Mouse (Mus musculus) hindbrain, embryonic 14.5 days (tissue): ENCODE measurements around the gene Fahd1. TPM values are rescaled to one million over a fixed set of nuclear protein-coding genes. Genes with fewer than 3 reads are reported as not detected.
A peak's percentile ranks its signal among the peaks of the same experiment; 100 is the strongest.

Source experiments
- ATAC-seq: fragments of 200-750 bp; cut with Nextera tagmentation; 2 replicates; pipeline ENCODE4 v1.8.0; 2017; ENCODE audit warnings: moderate number of reproducible peaks, mild to moderate bottlenecking, moderate TSS enrichment, moderate library complexity; ENCODE audit not compliant: low FRiP score
- DNase-seq: peaks from one replicate; pipeline ENCODE4 v3.0.0-alpha.2; 2015; ENCODE audit warnings: low spot score
- H3K27ac ChIP-seq: fragments of 300-500 bp; sonication (generic); 2 replicates; pipeline ENCODE4 v1.5.1; 2014; ENCODE audit warnings: mild to moderate bottlenecking, moderate library complexity
- H3K27me3 ChIP-seq: fragments of 300-500 bp; sonication (generic); 2 replicates; pipeline ENCODE4 v1.6.1; 2014; ENCODE audit warnings: mild to moderate bottlenecking, low read length, mixed read lengths; ENCODE audit not compliant: control insufficient read depth, insufficient read depth
- H3K36me3 ChIP-seq: fragments of 300-500 bp; sonication (generic); replicated peaks from 2 replicates; pipeline ENCODE4 v1.6.1; 2014; ENCODE audit not compliant: control insufficient read depth, insufficient read depth
- H3K4me1 ChIP-seq: fragments of 300-500 bp; sonication (generic); replicated peaks from 2 replicates; pipeline ENCODE4 v1.6.1; 2014; ENCODE audit warnings: antibody characterized with exemption, low read length, mixed read lengths; ENCODE audit not compliant: control insufficient read depth, insufficient read depth
- H3K4me2 ChIP-seq: fragments of 300-500 bp; sonication (generic); replicated peaks from 2 replicates; pipeline ENCODE4 v1.6.1; 2014; ENCODE audit warnings: mild to moderate bottlenecking, moderate library complexity
- H3K4me3 ChIP-seq: fragments of 300-500 bp; sonication (generic); replicated peaks from 2 replicates; pipeline ENCODE4 v1.5.1; 2014; ENCODE audit warnings: mild to moderate bottlenecking, low read length
- H3K9ac ChIP-seq: fragments of 300-500 bp; sonication (generic); 2 replicates; pipeline ENCODE4 v1.6.1; 2014
- H3K9me3 ChIP-seq: fragments of 300-500 bp; sonication (generic); 2 replicates; pipeline ENCODE4 v1.6.1; 2016; ENCODE audit warnings: low read length; ENCODE audit not compliant: control insufficient read depth
- WGBS: fragments of 180-500 bp; shearing (Covaris S2); extraction: QIAGEN DNeasy Blood & Tissue Kit; methylation state at CpG from one replicate; pipeline ENCODE4 v1.1.7; 2014; 5-methylcytosine and 5-hydroxymethylcytosine counted together
- polyA plus RNA-seq: library from polyadenylated mRNA; unstranded; fragments of >200 nt; fragmentation: Nextera tagmentation; extraction: Ambion mirVana; gene quantifications from 2 replicates; pipeline ENCODE4 v1.2.1, GENCODE M21; 2014

Gene Fahd1
- polyA plus RNA-seq, 1 experiment from 2014 or later = 23.3 TPM

DNA sequence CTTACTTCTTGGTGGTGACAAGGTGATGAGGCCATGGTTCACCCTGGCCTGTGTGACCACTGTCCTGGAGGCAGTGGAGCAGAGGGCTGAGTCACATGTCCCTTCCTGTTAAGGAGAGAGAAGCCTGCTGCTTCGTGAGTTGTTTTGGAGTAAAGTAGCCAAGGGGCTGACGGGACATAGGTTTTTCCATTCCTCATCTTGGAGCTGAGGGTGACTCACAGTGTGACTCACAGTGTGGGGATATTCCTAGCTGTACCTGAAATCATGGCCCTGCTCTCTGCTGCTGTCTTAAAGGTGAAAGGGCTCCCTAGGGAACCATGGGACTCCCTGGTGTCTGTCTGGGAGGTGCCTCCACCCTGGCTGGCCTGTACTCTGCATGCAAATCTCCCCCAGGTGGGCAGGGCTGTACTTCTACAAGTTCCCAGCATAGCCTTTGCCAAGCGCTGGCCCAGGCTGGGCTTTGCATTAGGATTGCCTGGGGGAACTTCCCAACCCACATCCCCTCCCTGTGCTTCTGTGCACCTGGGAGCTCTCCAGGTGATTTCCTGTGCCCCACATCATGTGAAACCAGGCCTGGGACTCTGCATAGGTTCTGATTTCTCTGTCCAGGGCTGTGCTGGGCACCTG is 5.8 kb upstream of the Fahd1 start:
- H3K4me2 ChIP-seq = no peak overlapping the region
- DNase-seq (no peak), ATAC-seq (no peak)
- 83% methylated on average over 3 of the region's 3 CpGs for WGBS
- no peaks in the 10 kb centered on the region for H3K27me3 ChIP-seq
- peaks cover 43% of the 10 kb centered on the region for H3K36me3 ChIP-seq
- H3K9ac ChIP-seq = no peak overlapping the region
- no peaks in the 10 kb centered on the region for H3K9me3 ChIP-seq
- H3K4me3 ChIP-seq = no peak overlapping the region
- no peak overlapping the region for H3K27ac ChIP-seq
- peaks cover 4% of the 10 kb centered on the region; the same call in 1 of the 2 replicates for H3K4me1 ChIP-seq

DNA sequence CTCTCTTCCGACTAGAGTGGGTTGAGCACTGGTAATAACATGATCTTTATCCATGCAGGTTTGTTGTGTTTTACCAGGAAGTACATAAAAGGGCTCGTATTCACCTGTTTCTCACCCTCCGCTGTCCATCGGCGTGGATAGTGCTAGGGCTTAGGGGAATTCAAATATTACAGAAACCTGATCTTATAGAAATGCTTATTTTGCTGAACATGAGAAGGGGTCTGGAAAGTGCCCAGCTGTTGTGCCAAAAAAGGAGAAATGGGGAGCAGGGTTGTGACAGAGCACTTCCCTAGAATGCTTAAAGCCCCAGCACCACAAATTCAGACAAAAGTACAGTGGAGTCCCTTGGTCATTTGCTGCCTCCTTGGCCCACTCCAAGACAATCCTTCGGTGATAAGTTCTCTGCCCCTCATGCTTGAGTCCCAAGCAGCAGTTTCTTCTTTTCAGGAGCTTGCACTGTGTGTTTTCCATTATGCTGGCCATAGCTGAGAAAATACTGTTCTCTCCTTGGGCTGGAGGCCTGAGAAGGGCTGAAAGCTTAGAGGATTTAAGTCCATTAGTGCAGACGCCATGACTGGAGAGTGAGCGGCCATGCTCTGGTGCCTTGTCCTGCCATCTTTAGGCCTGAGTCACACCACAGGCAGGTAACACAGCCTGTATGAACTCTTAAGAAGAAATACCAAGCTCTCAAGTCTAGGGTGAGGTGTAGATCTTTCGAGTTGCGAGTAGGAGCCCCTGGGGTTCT is 1.4 kb upstream of the Fahd1 start:
- Histone ChIP-seq H3K27me3 (no peaks in the 10 kb centered on the region), H3K9me3 (no peaks in the 10 kb centered on the region), H3K27ac (no peak overlapping the region), H3K4me1 (peaks cover 20% of the 10 kb centered on the region), H3K4me3 (peak overlapping the region; percentile 63), H3K36me3 (peaks cover 30% of the 10 kb centered on the region), H3K4me2 (peak overlapping the region; percentile 94), H3K9ac (peak overlapping the region; percentile 60)
- DNase-seq = no peak
- no peak for ATAC-seq
- WGBS = 83% methylated on average over 10 of the region's 10 CpGs

DNA sequence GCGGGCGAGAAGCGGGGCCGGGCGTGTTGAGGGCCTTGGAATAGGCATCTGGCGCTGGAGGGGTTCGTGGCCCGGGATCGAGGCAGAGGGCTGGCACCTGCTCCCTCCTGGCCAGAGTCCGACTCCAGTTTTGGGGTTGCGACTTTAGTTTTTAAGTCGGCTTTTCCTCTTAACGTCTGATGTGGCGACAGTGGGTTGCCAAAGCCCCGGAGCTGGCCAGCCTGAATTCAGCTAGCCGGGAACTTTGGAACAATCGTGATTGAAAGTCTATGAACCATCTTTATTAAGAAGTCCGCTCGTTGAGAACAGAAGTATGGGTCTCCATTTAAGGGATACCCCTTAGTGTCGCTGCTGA is 586 bp upstream of the Fahd1 start:
- ATAC-seq = no peak
- no peak for DNase-seq
- H3K36me3 ChIP-seq = peaks cover 28% of the 10 kb centered on the region

DNA sequence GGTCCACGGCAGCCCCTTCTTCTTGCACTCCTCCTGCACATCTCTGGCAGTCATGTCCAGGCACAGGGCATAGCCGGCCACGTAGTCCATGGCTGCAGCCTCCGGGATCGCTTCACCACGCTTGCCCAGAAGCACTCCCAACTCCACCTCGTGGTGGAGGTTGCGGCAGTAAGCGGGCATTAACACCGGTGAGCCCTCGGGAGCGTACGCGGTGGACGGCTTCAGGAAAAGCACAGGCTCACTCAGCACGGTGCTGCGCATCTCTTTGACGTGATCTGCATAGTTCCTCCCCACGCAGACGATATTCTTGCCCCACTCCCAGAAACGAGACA is 465 bp downstream of the Fahd1 start:
- peaks cover 20% of the 10 kb centered on the region for H3K4me1 ChIP-seq
- H3K27me3 ChIP-seq = no peaks in the 10 kb centered on the region
- H3K9ac ChIP-seq = peak overlapping the region; percentile 81
- H3K4me2 ChIP-seq = peak overlapping the region; percentile 94
- no peak for DNase-seq
- H3K9me3 ChIP-seq = no peaks in the 10 kb centered on the region
- H3K4me3 ChIP-seq = peak overlapping the region; percentile 63
- peak; percentile 59; the same call in 1 of the 2 replicates for ATAC-seq
- peaks cover 21% of the 10 kb centered on the region for H3K36me3 ChIP-seq
- WGBS = under 1% methylated on average over 21 of the region's 21 CpGs
- peak overlapping the region; percentile 93 for H3K27ac ChIP-seq

More for the DNA sequence above, 586 bp upstream of the Fahd1 start:
- peak overlapping the region; percentile 94 for H3K4me2 ChIP-seq
- 1% methylated on average over 20 of the region's 20 CpGs for WGBS
- H3K9ac ChIP-seq = peak overlapping the region; percentile 60
- peak overlapping the region; percentile 63 for H3K4me3 ChIP-seq
- peak overlapping the region; percentile 3; the same call in 1 of the 2 replicates for H3K27ac ChIP-seq
- no peaks in the 10 kb centered on the region for H3K27me3 ChIP-seq
- H3K9me3 ChIP-seq = no peaks in the 10 kb centered on the region
- H3K4me1 ChIP-seq = peaks cover 20% of the 10 kb centered on the region

DNA sequence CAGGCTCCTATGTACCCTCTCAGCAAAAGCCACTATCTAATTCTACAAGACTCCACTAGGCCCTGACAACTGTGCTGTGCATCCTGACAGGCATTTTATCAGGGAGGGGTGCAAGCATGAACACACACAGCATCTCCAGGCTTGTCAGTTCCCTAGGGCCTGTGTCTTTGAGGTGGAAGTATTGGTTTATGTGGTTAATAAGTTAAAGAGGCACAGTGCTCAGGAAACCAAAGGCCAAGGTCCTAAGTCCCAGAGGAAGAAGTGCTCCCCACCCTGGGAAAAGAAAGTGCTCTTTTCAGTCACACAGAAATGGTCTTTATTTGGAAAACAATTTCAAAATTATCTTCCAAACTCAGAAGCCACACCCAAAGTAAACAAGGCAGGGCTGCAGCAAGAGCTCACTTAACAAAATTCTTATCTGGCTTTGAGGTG is 1.5 kb downstream of the Fahd1 start:
- ATAC-seq (no peak), DNase-seq (no peak)
- Histone ChIP-seq H3K36me3 (peaks cover 10% of the 10 kb centered on the region), H3K9ac (0 out of 2 replicates have a peak overlapping the region, but pooled peaks have one; percentile 81), H3K4me1 (peaks cover 20% of the 10 kb centered on the region), H3K27me3 (no peaks in the 10 kb centered on the region), H3K4me3 (peak overlapping the region; percentile 63), H3K9me3 (no peaks in the 10 kb centered on the region), H3K4me2 (peak overlapping the region; percentile 94), H3K27ac (no peak overlapping the region)

DNA sequence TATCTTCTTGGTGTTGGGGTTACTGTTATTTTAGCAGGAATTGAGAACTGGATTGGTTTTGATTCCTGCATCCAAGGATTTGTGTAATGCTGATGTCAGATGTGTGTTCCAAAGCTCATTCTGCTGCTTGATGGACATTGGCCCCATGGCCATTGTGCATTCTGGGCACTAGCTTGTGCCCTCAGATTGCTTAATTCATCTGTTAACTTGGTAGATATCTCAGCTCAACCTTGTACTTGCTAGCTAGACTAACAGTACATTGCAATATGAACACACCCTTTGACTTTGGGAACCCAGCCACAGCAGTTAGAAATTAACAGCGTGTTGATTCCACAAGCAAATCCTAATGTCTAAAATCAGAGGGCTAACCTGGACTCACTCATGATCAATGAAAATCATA is 2.8 kb downstream of the Fahd1 start:
- ATAC-seq = no peak
- no peaks in the 10 kb centered on the region for H3K36me3 ChIP-seq

DNA sequence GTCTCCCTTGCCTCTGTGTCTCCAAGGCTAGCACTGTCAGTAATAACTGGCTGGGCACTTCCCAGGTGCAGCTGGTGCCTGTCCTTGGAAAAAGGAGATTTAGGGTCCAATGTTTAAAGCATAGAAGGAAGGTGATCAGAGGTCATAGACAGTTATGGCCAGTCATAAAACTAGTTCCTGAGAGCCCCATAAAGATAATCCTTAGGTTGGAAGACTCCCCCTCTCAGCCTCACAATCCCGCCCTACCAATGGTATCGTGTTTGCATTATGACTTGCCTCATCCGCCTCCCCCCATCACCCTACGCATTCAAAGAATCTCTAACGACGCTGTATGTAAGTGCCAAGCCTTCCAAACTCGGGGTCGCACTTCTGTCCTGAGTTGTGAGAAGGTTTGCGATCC is 5.6 kb downstream of the Fahd1 start:
- ATAC-seq = no peak
- WGBS = 60% methylated on average over 9 of the region's 9 CpGs
- H3K4me3 ChIP-seq = no peak overlapping the region
- H3K9ac ChIP-seq = no peak overlapping the region
- H3K9me3 ChIP-seq = no peaks in the 10 kb centered on the region
- peaks cover 13% of the 10 kb centered on the region for H3K4me1 ChIP-seq
- peaks cover 5% of the 10 kb centered on the region for H3K27me3 ChIP-seq
- no peak overlapping the region for H3K27ac ChIP-seq
- no peaks in the 10 kb centered on the region for H3K36me3 ChIP-seq
- DNase-seq = no peak
- H3K4me2 ChIP-seq = no peak overlapping the region

More for the DNA sequence above, 2.8 kb downstream of the Fahd1 start:
- no peak for DNase-seq
- H3K27ac ChIP-seq = no peak overlapping the region
- H3K4me1 ChIP-seq = peaks cover 20% of the 10 kb centered on the region
- no peaks in the 10 kb centered on the region; the same call in 1 of the 2 replicates for H3K27me3 ChIP-seq
- H3K4me2 ChIP-seq = no peak overlapping the region
- H3K9ac ChIP-seq = no peak overlapping the region
- H3K9me3 ChIP-seq = no peaks in the 10 kb centered on the region
- 98% methylated on average over 1 of the region's 1 CpGs for WGBS
- no peak overlapping the region for H3K4me3 ChIP-seq

DNA sequence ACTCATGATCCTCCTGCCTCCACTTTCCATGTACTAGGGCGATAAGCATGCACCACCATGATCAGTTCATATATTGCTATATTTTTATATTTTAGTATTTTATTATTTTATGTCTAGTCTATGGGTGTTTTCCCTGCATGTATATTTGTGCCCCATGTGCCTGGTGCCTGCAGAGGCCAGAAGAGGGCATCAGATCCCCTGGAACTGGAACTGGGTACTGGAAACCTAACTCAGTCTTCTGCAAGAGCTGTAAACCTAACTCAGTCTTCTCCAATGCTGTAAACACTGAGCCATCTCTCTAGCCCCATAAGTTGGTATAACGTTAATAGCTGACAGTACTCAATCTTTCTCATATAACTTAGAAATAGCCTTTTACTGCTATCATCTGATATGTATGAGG is 7.5 kb downstream of the Fahd1 start:
- Histone ChIP-seq H3K27me3 (peaks cover 5% of the 10 kb centered on the region), H3K27ac (no peak overlapping the region), H3K9me3 (no peaks in the 10 kb centered on the region), H3K4me3 (no peak overlapping the region), H3K4me2 (no peak overlapping the region), H3K4me1 (no peaks in the 10 kb centered on the region), H3K36me3 (no peaks in the 10 kb centered on the region), H3K9ac (no peak overlapping the region)
- no peak for DNase-seq
- WGBS = 56% methylated on average over 2 of the region's 2 CpGs
- ATAC-seq = no peak

DNA sequence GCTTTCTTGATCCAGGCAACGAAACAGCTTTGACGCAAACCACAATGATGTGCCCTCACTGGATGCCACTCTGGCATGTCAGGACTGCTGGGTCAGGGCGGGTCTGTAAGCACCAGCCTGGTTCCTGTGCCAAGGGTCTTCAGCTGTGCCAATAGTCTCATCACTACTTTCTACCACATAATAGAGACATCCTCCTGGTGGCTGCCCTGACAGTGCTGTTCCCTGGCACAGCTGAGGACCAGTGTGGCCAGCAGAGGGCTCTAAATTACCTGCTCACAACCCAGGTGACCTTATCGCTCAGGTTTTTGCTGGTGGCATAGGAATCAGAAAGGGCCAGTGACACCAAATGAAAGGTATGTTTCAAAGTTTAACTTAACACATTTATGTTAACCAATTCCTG is 9.0 kb downstream of the Fahd1 start:
- Histone ChIP-seq H3K9ac (no peak overlapping the region), H3K36me3 (no peaks in the 10 kb centered on the region), H3K4me2 (no peak overlapping the region), H3K27me3 (peaks cover 5% of the 10 kb centered on the region), H3K9me3 (no peaks in the 10 kb centered on the region), H3K4me3 (no peak overlapping the region), H3K4me1 (no peaks in the 10 kb centered on the region), H3K27ac (no peak overlapping the region)
- DNase-seq = no peak
- WGBS = 52% methylated on average over 4 of the region's 4 CpGs
- no peak for ATAC-seq
